Mouse (Mus musculus) heart, postnatal 0 days (tissue): ENCODE measurements around the gene Cemip2. TPM values are rescaled to one million over a fixed set of nuclear protein-coding genes. Genes with fewer than 3 reads are reported as not detected.

Experiments used
- ATAC-seq: fragments of 200-750 bp; cut with Nextera tagmentation; 2 replicates; pipeline ENCODE4 v1.8.0; 2017; ENCODE audit warnings: low read depth, moderate number of reproducible peaks, moderate library complexity; ENCODE audit not compliant: insufficient read depth
- DNase-seq: peaks from one replicate; pipeline ENCODE4 v3.0.0-alpha.2; 2016; ENCODE audit warnings: low spot score
- H3K27ac ChIP-seq: fragments of 300-500 bp; sonication (generic); 2 replicates; pipeline ENCODE4 v1.5.1; 2014; ENCODE audit warnings: low read depth, mild to moderate bottlenecking
- H3K27me3 ChIP-seq: fragments of 300-500 bp; sonication (generic); 2 replicates; pipeline ENCODE4 v1.6.1; 2014; ENCODE audit warnings: low read length, mixed read lengths; ENCODE audit not compliant: control insufficient read depth, insufficient read depth
- H3K36me3 ChIP-seq: fragments of 300-500 bp; sonication (generic); replicated peaks from 2 replicates; pipeline ENCODE4 v1.6.1; 2014; ENCODE audit warnings: low read length, mixed read lengths; ENCODE audit not compliant: control insufficient read depth, insufficient read depth
- H3K4me1 ChIP-seq: fragments of 300-500 bp; sonication (generic); 2 replicates; pipeline ENCODE4 v1.6.1; 2014; ENCODE audit warnings: antibody characterized with exemption; ENCODE audit not compliant: control insufficient read depth, insufficient read depth
- H3K4me2 ChIP-seq: fragments of 300-500 bp; sonication (generic); 2 replicates; pipeline ENCODE4 v1.6.1; 2014; ENCODE audit warnings: low read depth, mild to moderate bottlenecking, low read length, moderate library complexity
- H3K4me3 ChIP-seq: fragments of 300-500 bp; sonication (generic); 2 replicates; pipeline ENCODE4 v1.5.1; 2014; ENCODE audit warnings: low read depth, low read length
- H3K9ac ChIP-seq: fragments of 300-500 bp; sonication (generic); replicated peaks from 2 replicates; pipeline ENCODE4 v1.6.1; 2014; ENCODE audit warnings: low read depth, low read length, mixed read lengths
- H3K9me3 ChIP-seq: fragments of 300-500 bp; sonication (generic); replicated peaks from 2 replicates; pipeline ENCODE4 v1.6.1; 2016; ENCODE audit warnings: low read length; ENCODE audit not compliant: control insufficient read depth
- CTCF ChIP-seq: IDR thresholded peaks from 2 replicates; pipeline ENCODE4 v1.5.1; 2016; ENCODE audit warnings: antibody characterized with exemption, control low read depth, low read depth
- EP300 ChIP-seq: IDR thresholded peaks from 2 replicates; pipeline ENCODE4 v1.6.1; 2016; ENCODE audit warnings: antibody characterized with exemption, low read depth
- WGBS: fragments of 180-500 bp; shearing (Covaris S2); extraction: QIAGEN DNeasy Blood & Tissue Kit; methylation state at CpG from one replicate; pipeline ENCODE4 v1.1.7; 2014; 5-methylcytosine and 5-hydroxymethylcytosine counted together
- polyA plus RNA-seq: library from polyadenylated mRNA; unstranded; fragments of >200 nt; fragmentation: Nextera tagmentation; extraction: Ambion mirVana; gene quantifications from 2 replicates; pipeline ENCODE4 v1.2.1, GENCODE M21; 2015
- total RNA-seq: library from RNA; depleted of rRNA; stranded (reverse); fragments of >200 nt; gene quantifications from 2 replicates; pipeline ENCODE4 v1.2.3, GENCODE M21; 2014; ENCODE audit warnings: low replicate concordance

The Cemip2 gene
- total and polyA plus RNA-seq, 2 experiments from 2014 or later = 20.2 to 58.8 TPM

DNA sequence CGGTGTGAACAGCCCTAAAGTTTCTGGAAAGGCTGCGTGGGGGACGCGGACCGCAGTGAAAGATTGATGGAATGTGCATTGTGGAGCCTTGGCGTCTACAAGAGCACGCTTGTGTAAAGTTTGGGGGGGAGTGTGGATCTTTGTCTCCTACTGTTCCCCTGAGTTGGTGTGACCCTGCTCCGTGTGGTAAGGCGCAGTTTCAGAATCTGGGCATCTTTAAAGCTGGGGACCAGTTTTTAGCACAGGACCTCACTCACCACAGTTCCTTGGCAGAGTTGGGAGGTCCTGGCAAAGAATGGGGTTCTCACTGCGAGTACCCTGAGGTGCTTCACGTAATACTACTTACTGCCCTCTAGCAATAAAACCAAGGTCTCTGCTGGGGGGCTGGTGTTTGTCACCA, 964 bp downstream of the Cemip2 start:
- peak overlapping the region; percentile 93 for H3K4me3 ChIP-seq
- no peaks in the 10 kb centered on the region for H3K9me3 ChIP-seq
- H3K4me2 ChIP-seq = peak overlapping the region; percentile 59
- H3K27ac ChIP-seq = peak overlapping the region; percentile 95
- TF ChIP-seq EP300 (no peak), CTCF (no peak)
- no peaks in the 10 kb centered on the region for H3K36me3 ChIP-seq
- no peak for DNase-seq
- ATAC-seq = no peak
- peak overlapping the region; percentile 84 for H3K9ac ChIP-seq
- H3K4me1 ChIP-seq = peaks cover 36% of the 10 kb centered on the region
- WGBS = under 1% methylated on average over 11 of the region's 11 CpGs
- H3K27me3 ChIP-seq = no peaks in the 10 kb centered on the region

DNA sequence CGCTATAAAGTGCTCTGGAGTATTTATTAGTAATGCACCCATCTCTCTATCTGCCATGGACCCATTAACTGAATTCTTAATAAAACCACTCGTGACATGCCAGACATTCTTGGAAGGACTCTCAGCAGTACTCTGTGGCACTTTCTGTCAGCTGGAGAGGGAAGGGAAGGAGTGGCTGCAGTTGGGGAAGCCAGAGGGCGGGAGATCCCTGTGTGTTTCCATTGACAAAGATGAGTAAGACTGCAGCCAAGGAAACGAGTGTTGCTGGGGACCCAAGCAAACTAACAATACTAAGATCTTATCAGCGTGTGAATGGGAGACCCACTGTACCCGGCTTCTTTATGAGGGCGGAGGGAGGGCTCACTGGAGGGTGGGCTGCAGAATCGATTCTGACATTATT, 2.5 kb downstream of the Cemip2 start:
- no peaks in the 10 kb centered on the region for H3K9me3 ChIP-seq
- no peak for DNase-seq
- no peaks in the 10 kb centered on the region for H3K36me3 ChIP-seq
- H3K4me3 ChIP-seq = peak overlapping the region; percentile 93
- H3K27ac ChIP-seq = no peak overlapping the region
- TF ChIP-seq EP300 = no peak
- no peak for TF ChIP-seq CTCF
- H3K9ac ChIP-seq = no peak overlapping the region; the same call in 1 of the 2 replicates
- WGBS = 45% methylated on average over 8 of the region's 8 CpGs
- ATAC-seq = no peak
- H3K4me2 ChIP-seq = peak overlapping the region; percentile 59
- H3K4me1 ChIP-seq = peaks cover 43% of the 10 kb centered on the region
- H3K27me3 ChIP-seq = no peaks in the 10 kb centered on the region

DNA sequence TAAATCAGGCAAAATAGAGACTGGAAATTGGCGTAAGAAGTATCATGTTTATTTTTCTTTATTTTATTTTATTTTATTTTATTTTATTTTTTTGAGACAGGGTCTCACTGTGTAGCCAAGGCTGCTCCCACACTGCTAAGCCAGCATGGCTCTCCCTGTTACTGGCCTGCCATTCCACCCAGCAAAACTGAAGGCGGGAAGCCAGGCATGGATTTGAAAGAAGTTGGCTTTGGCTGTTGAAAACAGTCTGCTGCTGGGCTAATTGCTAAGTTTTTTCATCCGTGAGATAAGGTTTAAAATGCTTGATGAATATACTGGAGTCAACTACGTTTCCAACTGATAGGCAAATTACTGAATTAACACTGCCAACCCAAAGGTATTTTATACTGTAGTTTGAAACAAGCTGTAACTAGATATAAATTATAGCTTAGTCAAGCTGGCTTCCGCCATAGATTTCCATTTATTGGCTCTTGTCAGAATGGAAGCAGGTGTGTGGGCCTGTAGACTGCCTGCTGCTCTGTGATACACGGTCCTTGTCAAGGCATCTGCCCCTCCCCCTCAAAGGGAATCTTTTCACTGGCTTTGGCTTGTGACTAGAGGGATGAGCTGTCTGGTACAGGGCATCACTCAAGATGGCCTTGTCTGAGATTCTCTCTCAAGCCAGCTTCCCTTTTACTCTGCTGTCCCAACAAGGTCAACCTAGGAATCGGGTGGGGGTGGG, 3.1 kb downstream of the Cemip2 start:
- TF ChIP-seq EP300 = no peak
- no peak for TF ChIP-seq CTCF
- peak overlapping the region; percentile 59 for H3K4me2 ChIP-seq
- H3K36me3 ChIP-seq = no peaks in the 10 kb centered on the region
- peaks cover 43% of the 10 kb centered on the region for H3K4me1 ChIP-seq
- no peaks in the 10 kb centered on the region for H3K27me3 ChIP-seq
- no peak for DNase-seq
- peak overlapping the region; percentile 93 for H3K4me3 ChIP-seq
- no peak overlapping the region for H3K9ac ChIP-seq
- no peak for ATAC-seq
- H3K9me3 ChIP-seq = no peaks in the 10 kb centered on the region
- 55% methylated on average over 7 of the region's 7 CpGs for WGBS
- H3K27ac ChIP-seq = no peak overlapping the region

DNA sequence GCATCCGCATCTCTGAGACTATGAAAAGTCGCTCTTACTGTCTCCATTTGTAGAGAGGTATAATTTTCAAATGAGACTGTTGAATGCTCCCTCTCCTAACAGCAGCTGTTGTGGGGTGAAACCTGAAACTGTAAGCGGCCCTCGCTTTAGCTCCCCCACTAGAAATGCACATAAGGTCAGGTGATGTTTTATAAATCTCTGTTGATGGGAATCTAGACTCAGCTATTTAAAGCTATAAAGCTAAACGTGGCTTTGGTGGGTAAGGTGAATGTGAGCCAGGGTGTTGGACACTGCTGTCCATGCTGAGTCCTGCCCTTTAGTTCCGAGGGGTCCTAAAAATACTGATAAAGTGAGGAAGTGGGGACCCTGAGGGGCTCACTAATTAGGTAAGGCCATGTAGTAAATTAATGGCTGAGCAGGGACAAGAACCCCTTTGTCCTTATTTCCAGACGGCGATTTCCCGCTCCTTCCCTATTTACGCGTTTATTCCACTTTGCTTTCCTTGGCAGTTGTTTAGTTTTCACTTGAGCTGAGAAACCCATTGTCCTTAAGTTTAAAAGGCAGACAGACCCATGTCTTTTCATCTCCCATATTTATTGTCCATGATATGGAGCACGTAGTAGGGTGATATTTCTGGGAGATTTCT, 3.8 kb downstream of the Cemip2 start:
- ATAC-seq = no peak
- Histone ChIP-seq H3K9me3 (no peaks in the 10 kb centered on the region), H3K4me3 (peak overlapping the region; percentile 93; the same call in 1 of the 2 replicates), H3K9ac (no peak overlapping the region), H3K27ac (peak overlapping the region; percentile 24; the same call in 1 of the 2 replicates), H3K4me2 (peak overlapping the region; percentile 59), H3K4me1 (peaks cover 43% of the 10 kb centered on the region), H3K27me3 (no peaks in the 10 kb centered on the region), H3K36me3 (no peaks in the 10 kb centered on the region)
- TF ChIP-seq EP300 = no peak
- no peak for TF ChIP-seq CTCF
- no peak for DNase-seq
- WGBS = 50% methylated on average over 12 of the region's 12 CpGs

DNA sequence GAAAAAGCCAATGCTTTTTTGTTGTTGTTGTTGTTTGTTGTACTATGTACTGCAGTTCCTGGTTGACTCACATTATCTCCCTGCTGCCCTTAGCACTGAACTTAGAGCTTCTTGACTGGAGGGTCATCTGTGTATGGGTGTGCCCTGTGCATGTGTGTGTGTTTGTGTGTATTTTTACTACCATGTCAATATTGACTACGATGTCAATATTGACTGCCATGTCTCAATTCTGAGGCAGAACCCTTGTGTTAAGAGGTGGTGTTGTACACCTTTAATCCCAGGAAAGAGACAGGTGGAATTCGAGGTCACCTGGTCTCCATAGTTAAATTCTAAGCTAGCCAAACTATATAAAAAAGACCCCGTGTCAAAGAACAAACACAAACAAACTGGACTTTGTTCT, 5.6 kb downstream of the Cemip2 start:
- peaks cover 50% of the 10 kb centered on the region for H3K4me1 ChIP-seq
- H3K4me2 ChIP-seq = no peak overlapping the region; the same call in 1 of the 2 replicates
- DNase-seq = no peak
- H3K4me3 ChIP-seq = no peak overlapping the region
- 0 out of 2 replicates have a peak, but pooled peaks cover 4% of the 10 kb centered on the region for H3K36me3 ChIP-seq
- peak overlapping the region; percentile 56; the same call in 1 of the 2 replicates for H3K27ac ChIP-seq
- 70% methylated on average over 3 of the region's 3 CpGs for WGBS
- no peak for TF ChIP-seq CTCF
- TF ChIP-seq EP300 = no peak
- no peak for ATAC-seq
- H3K9me3 ChIP-seq = no peaks in the 10 kb centered on the region
- no peak overlapping the region for H3K9ac ChIP-seq
- H3K27me3 ChIP-seq = no peaks in the 10 kb centered on the region
